Mouse (Mus musculus): ENCODE measurements at regions not wholly inside any gene's neighbourhood (a gene's known extent, or its start where the extent isn't known, plus 50 kb on each side); places are given as distances from the start of the nearest gene placed in this dataset.

DNA sequence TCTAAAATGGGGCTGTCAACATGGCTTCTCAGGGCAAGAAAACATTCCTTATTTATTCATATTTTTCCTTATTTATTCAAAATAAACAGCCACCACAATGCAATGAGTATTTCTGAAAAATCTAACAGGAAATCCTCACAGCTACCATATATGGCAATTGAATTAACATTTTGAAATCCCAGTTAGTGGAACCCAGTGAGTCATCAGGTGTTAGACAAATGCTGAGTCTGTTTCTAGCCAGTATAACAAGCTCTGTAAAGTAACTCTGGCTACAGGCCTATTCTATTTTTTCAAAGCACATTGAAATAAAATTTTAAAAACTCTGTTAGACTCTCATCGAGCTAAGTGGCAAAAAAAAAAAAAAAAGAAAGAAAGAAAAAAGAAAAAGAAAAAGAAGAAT is 3586.8 kb downstream of the 9330182O14Rik start:
- TF ChIP-seq CTCF (IDR thresholded peaks at IDR 0.05; ENCODE audit: extremely low read depth, insufficient read depth, low read length) (no peak), POLR2A (IDR thresholded peaks at IDR 0.05; ENCODE audit: extremely low read depth, insufficient read depth, low read length) (no peak)

Data from cortical plate, adult 2 months (tissue).